Mouse (Mus musculus) hindbrain, embryonic 15.5 days (tissue): ENCODE data around the gene Dhx30. TPM values are rescaled to one million over a fixed set of nuclear protein-coding genes. Genes with fewer than 3 reads are reported as not detected.
"Not testable (repeated sequence)": the region's sequence is repeated elsewhere in the genome, so short reads cannot be mapped to it uniquely, and the experiment has no call there.

Experiments used
- ATAC-seq: fragments of 200-750 bp; cut with Nextera tagmentation; 2 replicates; pipeline ENCODE4 v1.8.0; 2017; ENCODE audit warnings: low read depth, moderate number of reproducible peaks, moderate TSS enrichment; ENCODE audit not compliant: low FRiP score
- H3K27ac ChIP-seq: fragments of 300-500 bp; sonication (generic); replicated peaks from 2 replicates; pipeline ENCODE4 v1.5.1; 2015; ENCODE audit warnings: mild to moderate bottlenecking, inconsistent platforms
- H3K27me3 ChIP-seq: fragments of 300-500 bp; sonication (generic); 2 replicates; pipeline ENCODE4 v1.6.1; 2015; ENCODE audit warnings: control low read depth, inconsistent platforms
- H3K36me3 ChIP-seq: fragments of 300-500 bp; sonication (generic); 2 replicates; pipeline ENCODE4 v1.6.1; 2015; ENCODE audit warnings: control low read depth, inconsistent platforms
- H3K4me1 ChIP-seq: fragments of 300-500 bp; sonication (generic); replicated peaks from 2 replicates; pipeline ENCODE4 v1.6.1; 2015; ENCODE audit warnings: control low read depth, inconsistent platforms
- H3K4me2 ChIP-seq: fragments of 300-500 bp; sonication (generic); 2 replicates; pipeline ENCODE4 v1.6.1; 2015; ENCODE audit warnings: moderate library complexity, mild to moderate bottlenecking, inconsistent platforms
- H3K4me3 ChIP-seq: fragments of 300-500 bp; sonication (generic); 2 replicates; pipeline ENCODE4 v1.5.1; 2015; ENCODE audit warnings: mild to moderate bottlenecking, inconsistent platforms
- H3K9ac ChIP-seq: fragments of 300-500 bp; sonication (generic); 2 replicates; pipeline ENCODE4 v1.6.1; 2015; ENCODE audit warnings: inconsistent platforms
- H3K9me3 ChIP-seq: fragments of 300-500 bp; sonication (generic); 2 replicates; pipeline ENCODE4 v1.6.1; 2016; ENCODE audit warnings: control low read depth, inconsistent platforms
- WGBS: fragments of 180-500 bp; shearing (Covaris S2); methylation state at CpG from one replicate; pipeline ENCODE4 v1.1.7; 2015; 5-methylcytosine and 5-hydroxymethylcytosine counted together
- polyA plus RNA-seq: library from polyadenylated mRNA; unstranded; fragments of >200 nt; fragmentation: Nextera tagmentation; extraction: Ambion mirVana; gene quantifications from 2 replicates; pipeline ENCODE4 v1.2.1, GENCODE M21; 2015

The Dhx30 gene
- polyA plus RNA-seq, 1 experiment from 2014 or later = 179 TPM

- 94% methylated on average over 8 of the region's 8 CpGs for WGBS
- no peak overlapping the region for H3K4me2 ChIP-seq
- H3K36me3 ChIP-seq = peaks cover 93% of the 10 kb centered on the region
- no peak overlapping the region for H3K4me3 ChIP-seq
- no peak overlapping the region for H3K9ac ChIP-seq
- no peak for ATAC-seq
- H3K4me1 ChIP-seq = no peaks in the 10 kb centered on the region
- H3K27ac ChIP-seq = no peak overlapping the region
- H3K9me3 ChIP-seq = no peaks in the 10 kb centered on the region
- no peaks in the 10 kb centered on the region for H3K27me3 ChIP-seq
Measured at GRCm38 (mm10) chr9:110085693-110086092, 31.9 kb downstream of the Dhx30 start.

- ATAC-seq = no peak
- H3K4me3 ChIP-seq = no peak overlapping the region
- WGBS = 81% methylated on average over 25 of the region's 25 CpGs
- H3K9me3 ChIP-seq = no peaks in the 10 kb centered on the region
- no peaks in the 10 kb centered on the region for H3K27me3 ChIP-seq
- no peaks in the 10 kb centered on the region for H3K4me1 ChIP-seq
- H3K27ac ChIP-seq = no peak overlapping the region
- no peak overlapping the region for H3K9ac ChIP-seq
- H3K4me2 ChIP-seq = no peak overlapping the region
- peaks cover 92% of the 10 kb centered on the region for H3K36me3 ChIP-seq
Measured at GRCm38 (mm10) chr9:110084201-110084964, 33.2 kb downstream of the Dhx30 start.

- Histone ChIP-seq H3K27me3 (no peaks in the 10 kb centered on the region), H3K4me1 (no peaks in the 10 kb centered on the region), H3K4me2 (no peak overlapping the region), H3K4me3 (no peak overlapping the region), H3K9me3 (no peaks in the 10 kb centered on the region), H3K36me3 (peaks cover 83% of the 10 kb centered on the region), H3K9ac (no peak overlapping the region), H3K27ac (no peak overlapping the region)
- 67% methylated on average over 3 of the region's 3 CpGs for WGBS
- no peak for ATAC-seq
Measured at GRCm38 (mm10) chr9:110081066-110081465, 36.6 kb downstream of the Dhx30 start.

GRCm38 (mm10) chr9:110076468-110076867 is 41.2 kb downstream of the Dhx30 start:
- peaks cover 76% of the 10 kb centered on the region for H3K36me3 ChIP-seq
- not testable (repeated sequence) for H3K4me1 ChIP-seq, H3K9ac ChIP-seq, H3K27me3 ChIP-seq, H3K4me3 ChIP-seq, H3K27ac ChIP-seq, H3K9me3 ChIP-seq, H3K4me2 ChIP-seq, ATAC-seq
- WGBS = 82% methylated on average over 4 of the region's 7 CpGs

- Histone ChIP-seq H3K9ac (no peak overlapping the region), H3K27ac (no peak overlapping the region), H3K36me3 (peaks cover 84% of the 10 kb centered on the region), H3K4me3 (no peak overlapping the region), H3K4me1 (no peaks in the 10 kb centered on the region), H3K4me2 (no peak overlapping the region), H3K9me3 (no peaks in the 10 kb centered on the region), H3K27me3 (no peaks in the 10 kb centered on the region)
- 0% methylated on average over 1 of the region's 1 CpGs for WGBS
- ATAC-seq = peak; percentile 54; the same call in 1 of the 2 replicates
Measured at GRCm38 (mm10) chr9:110071843-110072242, 45.8 kb downstream of the Dhx30 start.

- 88% methylated on average over 4 of the region's 4 CpGs for WGBS
- H3K36me3 ChIP-seq = peaks cover 87% of the 10 kb centered on the region
- no peak for ATAC-seq
Measured at GRCm38 (mm10) chr9:110071011-110071410, 46.6 kb downstream of the Dhx30 start.

GRCm38 (mm10) chr9:110070358-110070757 is 47.3 kb downstream of the Dhx30 start:
- no peak overlapping the region for H3K9ac ChIP-seq
- ATAC-seq = 0 out of 2 replicates have a peak, but pooled peaks have one; percentile 45
- H3K9me3 ChIP-seq = no peaks in the 10 kb centered on the region
- H3K27ac ChIP-seq = no peak overlapping the region
- H3K27me3 ChIP-seq = no peaks in the 10 kb centered on the region
- H3K4me2 ChIP-seq = no peak overlapping the region
- 70% methylated on average over 9 of the region's 9 CpGs for WGBS
- no peak overlapping the region for H3K4me3 ChIP-seq
- peaks cover 86% of the 10 kb centered on the region for H3K36me3 ChIP-seq
- no peaks in the 10 kb centered on the region for H3K4me1 ChIP-seq

More at GRCm38 (mm10) chr9:110071011-110071410, 46.6 kb downstream of the Dhx30 start:
- H3K4me1 ChIP-seq = no peaks in the 10 kb centered on the region
- H3K27ac ChIP-seq = 0 out of 2 replicates have a peak overlapping the region, but pooled peaks have one; percentile 18
- H3K4me3 ChIP-seq = no peak overlapping the region
- no peaks in the 10 kb centered on the region for H3K9me3 ChIP-seq
- H3K4me2 ChIP-seq = no peak overlapping the region
- no peaks in the 10 kb centered on the region for H3K27me3 ChIP-seq
- H3K9ac ChIP-seq = no peak overlapping the region

- H3K9ac ChIP-seq = no peak overlapping the region
- WGBS = 90% methylated on average over 6 of the region's 6 CpGs
- H3K4me3 ChIP-seq = no peak overlapping the region
- H3K4me1 ChIP-seq = no peaks in the 10 kb centered on the region
- no peak for ATAC-seq
- no peak overlapping the region for H3K27ac ChIP-seq
- H3K9me3 ChIP-seq = no peaks in the 10 kb centered on the region
- H3K4me2 ChIP-seq = no peak overlapping the region
- H3K36me3 ChIP-seq = peaks cover 83% of the 10 kb centered on the region
- H3K27me3 ChIP-seq = no peaks in the 10 kb centered on the region
Measured at GRCm38 (mm10) chr9:110068745-110069144, 48.9 kb downstream of the Dhx30 start.

GRCm38 (mm10) chr9:110064641-110065040 is 53.0 kb downstream of the Dhx30 start:
- Histone ChIP-seq H3K36me3 (peaks cover 51% of the 10 kb centered on the region), H3K4me1 (no peaks in the 10 kb centered on the region), H3K9me3 (no peaks in the 10 kb centered on the region), H3K4me2 (no peak overlapping the region), H3K9ac (no peak overlapping the region), H3K27ac (no peak overlapping the region), H3K4me3 (no peak overlapping the region), H3K27me3 (no peaks in the 10 kb centered on the region)
- ATAC-seq = no peak

- WGBS = 93% methylated on average over 6 of the region's 6 CpGs
Measured at GRCm38 (mm10) chr9:110062861-110063260, 54.8 kb downstream of the Dhx30 start.

GRCm38 (mm10) chr9:110062405-110062804 is 55.2 kb downstream of the Dhx30 start:
- Histone ChIP-seq H3K9ac (no peak overlapping the region), H3K36me3 (peaks cover 29% of the 10 kb centered on the region), H3K4me2 (no peak overlapping the region), H3K4me3 (no peak overlapping the region), H3K27ac (no peak overlapping the region), H3K4me1 (peaks cover 6% of the 10 kb centered on the region; the same call in 1 of the 2 replicates), H3K27me3 (no peaks in the 10 kb centered on the region), H3K9me3 (no peaks in the 10 kb centered on the region)
- WGBS = 83% methylated on average over 7 of the region's 7 CpGs
- no peak for ATAC-seq

More at GRCm38 (mm10) chr9:110062861-110063260, 54.8 kb downstream of the Dhx30 start:
- Histone ChIP-seq H3K4me1 (0 out of 2 replicates have a peak, but pooled peaks cover 1% of the 10 kb centered on the region), H3K27me3 (no peaks in the 10 kb centered on the region), H3K9ac (no peak overlapping the region), H3K4me2 (no peak overlapping the region), H3K36me3 (peaks cover 34% of the 10 kb centered on the region), H3K9me3 (no peaks in the 10 kb centered on the region), H3K4me3 (no peak overlapping the region), H3K27ac (no peak overlapping the region)
- no peak for ATAC-seq

- H3K9me3 ChIP-seq = no peaks in the 10 kb centered on the region
- H3K4me1 ChIP-seq = peaks cover 20% of the 10 kb centered on the region
- 50% methylated on average over 2 of the region's 2 CpGs for WGBS
- no peaks in the 10 kb centered on the region for H3K27me3 ChIP-seq
- H3K4me2 ChIP-seq = no peak overlapping the region
- ATAC-seq = no peak
- peaks cover 18% of the 10 kb centered on the region for H3K36me3 ChIP-seq
- no peak overlapping the region for H3K9ac ChIP-seq
- no peak overlapping the region for H3K27ac ChIP-seq
- H3K4me3 ChIP-seq = no peak overlapping the region
Measured at GRCm38 (mm10) chr9:110060761-110061160, 56.9 kb downstream of the Dhx30 start.
